Mouse (Mus musculus) C2C12 (cell line): ENCODE data around the gene Rbfox2.

Experiments used
- CEBPB ChIP-seq: IDR thresholded peaks from one replicate; pipeline ENCODE4 v1.6.1; 2011; ENCODE audit warnings: low read depth, mild to moderate bottlenecking, control low read depth, moderate library complexity
- CTCF ChIP-seq: IDR thresholded peaks from one replicate; pipeline ENCODE4 v1.5.1; 2011; ENCODE audit not compliant: control insufficient read depth, insufficient read depth, insufficient read length
- FOSL1 ChIP-seq: IDR thresholded peaks from one replicate; pipeline ENCODE4 v1.8.0; 2011; ENCODE audit warnings: mild to moderate bottlenecking, low read length; ENCODE audit not compliant: poor library complexity, insufficient read depth, severe bottlenecking
- MAX ChIP-seq: IDR thresholded peaks from one replicate; pipeline ENCODE4 v1.6.1; 2011; ENCODE audit warnings: mild to moderate bottlenecking, control low read depth
- MYOD1 ChIP-seq: IDR thresholded peaks from one replicate; pipeline ENCODE4 v1.6.1; 2011; ENCODE audit warnings: low read depth; ENCODE audit not compliant: control insufficient read depth, insufficient read length
- MYOG ChIP-seq: IDR thresholded peaks from one replicate; pipeline ENCODE4 v1.6.1; 2011; ENCODE audit not compliant: control insufficient read depth, insufficient read length; ENCODE audit errors: extremely low read depth
- USF1 ChIP-seq: IDR thresholded peaks from one replicate; pipeline ENCODE4 v1.6.1; 2011; ENCODE audit warnings: low read depth, mild to moderate bottlenecking, control low read depth, moderate library complexity

- no peak for TF ChIP-seq CEBPB
- TF ChIP-seq CTCF: no peak
- peak; percentile 17 for TF ChIP-seq MAX
- peak; percentile 4 for TF ChIP-seq USF1
- no peak for TF ChIP-seq MYOG
- TF ChIP-seq MYOD1: peak; percentile 92
- peak; percentile 36 for TF ChIP-seq FOSL1
These were observed 270.4 kb downstream of the Rbfox2 start for GRCm38 (mm10) chr15:77036320-77036988.
